Mouse (Mus musculus): Measurements from ENCODE around the gene Snx22.
A peak's percentile ranks its signal among the peaks of the same experiment; 100 is the strongest.

The Snx22 gene

DNA sequence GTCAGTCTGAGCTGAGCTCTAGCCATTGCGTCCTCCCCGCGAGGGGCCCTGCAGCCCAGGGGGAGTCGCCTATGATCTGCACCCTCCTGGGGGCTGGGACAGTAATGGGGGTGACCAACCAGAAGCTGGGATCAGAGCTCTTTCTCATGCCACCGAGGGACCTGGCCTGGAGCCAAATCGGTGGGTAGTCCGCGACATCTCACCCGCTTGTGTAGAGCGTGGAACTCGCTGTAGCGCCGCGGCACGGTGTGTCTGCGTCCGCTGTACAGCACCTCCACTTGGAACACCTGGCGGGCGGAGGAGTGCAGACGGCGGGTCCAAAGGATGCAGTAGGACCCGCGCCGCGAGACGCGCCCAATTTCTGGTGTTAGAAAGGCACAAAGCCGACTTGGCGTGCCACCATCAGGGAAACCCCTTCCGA, 538 bp downstream of the Snx22 start:
- peak in 1 of 2 experiments; percentile 28 for DNase-seq (ENCODE audit: low spot score in 2 of 2)

DNA sequence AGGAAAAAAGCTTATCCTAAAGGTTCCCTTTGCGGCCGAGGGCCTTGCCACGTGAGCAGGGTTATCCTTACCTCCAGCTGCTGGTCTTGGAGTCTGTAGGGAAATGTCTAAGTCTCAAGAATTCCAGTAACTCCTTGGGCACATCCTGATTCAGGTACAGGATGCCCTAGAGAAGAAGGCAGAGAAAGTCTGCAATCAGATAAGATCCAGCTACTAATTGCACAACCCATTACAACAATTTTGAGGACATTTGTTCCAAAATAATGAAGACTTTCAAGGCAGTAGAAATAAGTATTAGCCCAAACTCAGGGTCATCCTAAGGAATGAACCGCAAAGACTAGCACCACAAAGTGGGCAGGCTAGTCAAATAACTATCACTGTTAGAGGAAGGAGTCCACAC, 1.5 kb downstream of the Snx22 start:
- no peak for DNase-seq (ENCODE audit: low spot score in 2 of 2)

DNA sequence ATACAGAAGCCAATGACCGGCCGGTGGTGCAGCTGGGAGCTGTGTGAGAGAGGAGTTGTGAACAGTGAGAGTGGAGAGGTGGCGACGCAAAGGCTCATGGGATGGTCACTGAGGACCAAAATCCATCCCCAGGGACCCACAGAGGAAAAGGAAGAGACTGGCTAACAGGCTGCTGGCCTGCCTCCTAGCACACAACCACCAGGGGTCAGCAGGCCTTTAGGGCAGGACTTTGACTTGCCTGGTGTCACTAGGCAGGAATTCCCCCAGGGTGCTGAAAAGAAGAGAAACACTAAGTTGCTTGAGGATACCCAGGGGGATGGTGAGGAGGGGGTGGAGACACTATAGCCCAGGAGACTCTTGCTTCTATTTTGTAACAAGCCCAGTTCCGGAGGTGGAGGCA, 2.0 kb downstream of the Snx22 start:
- DNase-seq (ENCODE audit: low spot score in 2 of 2) = no peak

DNA sequence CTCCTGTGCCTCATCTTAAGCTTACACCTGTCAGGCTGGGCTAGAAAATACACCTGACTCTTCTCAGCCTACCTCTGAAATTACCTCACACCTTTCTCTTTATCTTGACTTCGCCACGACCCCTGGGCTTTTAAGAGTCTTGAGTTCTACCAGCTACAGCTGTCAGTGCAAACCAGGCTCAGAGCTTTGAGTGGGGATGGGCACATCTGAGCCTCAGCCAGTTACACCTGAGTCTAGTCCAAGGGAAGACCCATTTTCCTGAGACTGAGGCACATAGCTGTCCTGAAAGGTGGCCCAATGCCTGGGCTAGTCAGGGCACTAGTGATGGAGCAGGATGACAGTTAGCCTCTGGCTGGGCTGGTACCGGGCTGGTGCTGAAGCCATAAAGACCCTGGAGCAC, 2.7 kb downstream of the Snx22 start:
- no peak for DNase-seq (ENCODE audit: low spot score in 2 of 2)

DNA sequence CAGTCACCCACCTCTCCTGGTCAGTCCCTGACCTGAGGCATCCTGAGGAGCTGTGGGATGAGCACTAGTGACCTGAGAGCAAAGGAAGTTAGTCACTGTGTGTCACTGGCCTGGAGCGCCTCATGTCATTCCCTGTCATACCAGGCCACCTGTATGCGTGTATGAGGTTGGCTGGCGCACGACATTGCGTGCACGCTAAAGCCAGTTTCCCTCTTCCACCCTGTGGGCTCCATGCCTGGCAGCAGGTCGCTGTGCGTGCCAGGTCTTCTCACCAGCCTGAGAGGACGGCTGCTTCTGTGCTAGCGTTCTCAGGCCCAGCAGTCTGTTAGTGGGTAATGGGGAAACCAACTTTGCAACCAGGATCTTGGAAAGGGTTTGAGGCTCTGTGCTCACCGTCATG, 5.2 kb downstream of the Snx22 start:
- no peak for DNase-seq (ENCODE audit: low spot score in 2 of 2)

DNA sequence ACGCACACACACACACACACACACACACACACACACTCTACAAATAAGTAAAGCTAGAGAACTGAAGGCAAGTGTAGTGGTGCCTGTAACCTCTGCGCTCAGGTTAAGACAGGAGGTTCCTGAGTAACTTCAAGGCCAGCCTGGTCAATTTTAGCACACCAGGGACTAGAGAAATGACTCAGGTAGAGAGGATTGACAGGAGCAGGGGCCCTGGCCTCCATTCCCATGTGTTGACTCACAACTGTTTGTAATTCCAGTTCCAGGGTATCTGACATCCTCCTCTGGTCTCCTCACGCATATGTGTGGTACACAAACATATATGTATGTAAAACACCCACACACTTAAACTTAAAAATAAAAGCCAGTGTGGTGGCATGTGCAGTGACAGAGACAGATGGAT, 6.1 kb downstream of the Snx22 start:
- no peak for DNase-seq (ENCODE audit: low spot score in 2 of 2)

DNA sequence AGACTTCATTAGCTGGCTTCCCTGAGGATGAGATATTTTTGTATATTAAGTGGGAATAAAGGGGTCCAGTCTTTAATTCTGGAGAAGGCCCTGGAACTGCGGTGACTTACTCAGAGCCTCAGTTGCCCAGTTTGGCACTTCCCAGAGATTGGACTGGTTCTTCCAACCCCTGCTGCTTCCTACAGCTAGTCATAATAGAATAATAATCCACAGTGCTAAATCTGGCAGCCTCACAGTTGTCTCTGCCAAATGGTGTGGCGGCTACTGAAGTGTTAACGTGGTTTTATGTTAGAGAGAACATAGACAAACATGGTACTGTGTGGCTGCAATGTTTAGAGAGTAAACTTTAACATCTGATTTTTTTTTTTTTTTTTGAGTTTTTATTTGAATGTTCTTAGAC, 7.9 kb downstream of the Snx22 start:
- no peak for DNase-seq (ENCODE audit: low spot score in 2 of 2)

DNA sequence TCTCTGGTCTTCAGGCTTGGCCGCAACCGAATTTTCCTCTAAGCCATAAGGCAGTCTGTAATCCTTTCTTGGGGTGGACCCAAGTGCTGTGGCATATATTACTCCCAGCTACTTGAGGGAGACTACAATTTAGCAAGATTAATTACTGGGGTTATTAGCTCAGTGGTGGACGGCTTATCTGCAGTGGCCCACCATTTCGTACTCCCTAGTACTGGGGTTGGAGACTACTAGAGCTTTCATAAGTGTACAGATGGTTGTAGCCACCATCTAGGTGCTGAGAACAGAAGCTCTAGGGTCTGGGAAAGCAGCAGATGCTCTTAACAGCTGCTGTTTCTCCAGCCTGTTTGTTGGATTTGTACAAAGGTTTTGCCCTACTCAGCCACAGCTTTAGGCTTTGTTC, 8.5 kb downstream of the Snx22 start:
- no peak for DNase-seq (ENCODE audit: low spot score in 2 of 2)

DNA sequence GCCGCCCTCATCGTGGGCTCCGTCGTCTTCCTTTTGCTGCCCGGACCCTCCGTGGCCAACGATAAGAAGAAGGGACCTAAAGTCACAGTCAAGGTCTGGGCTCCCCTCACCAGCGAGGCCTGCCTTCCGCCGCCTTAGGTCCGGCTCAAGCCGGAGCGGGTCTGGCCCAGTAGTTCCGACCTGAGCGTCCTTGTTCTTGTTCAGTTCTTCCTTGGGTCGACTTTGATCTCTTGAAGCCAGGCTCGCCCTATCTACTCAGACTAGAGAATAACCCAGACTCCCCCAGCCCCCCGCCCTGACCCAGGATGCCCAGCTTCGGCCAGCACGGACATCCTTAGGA, 9.2 kb downstream of the Snx22 start:
- no peak for DNase-seq (ENCODE audit: low spot score in 2 of 2)

DNA sequence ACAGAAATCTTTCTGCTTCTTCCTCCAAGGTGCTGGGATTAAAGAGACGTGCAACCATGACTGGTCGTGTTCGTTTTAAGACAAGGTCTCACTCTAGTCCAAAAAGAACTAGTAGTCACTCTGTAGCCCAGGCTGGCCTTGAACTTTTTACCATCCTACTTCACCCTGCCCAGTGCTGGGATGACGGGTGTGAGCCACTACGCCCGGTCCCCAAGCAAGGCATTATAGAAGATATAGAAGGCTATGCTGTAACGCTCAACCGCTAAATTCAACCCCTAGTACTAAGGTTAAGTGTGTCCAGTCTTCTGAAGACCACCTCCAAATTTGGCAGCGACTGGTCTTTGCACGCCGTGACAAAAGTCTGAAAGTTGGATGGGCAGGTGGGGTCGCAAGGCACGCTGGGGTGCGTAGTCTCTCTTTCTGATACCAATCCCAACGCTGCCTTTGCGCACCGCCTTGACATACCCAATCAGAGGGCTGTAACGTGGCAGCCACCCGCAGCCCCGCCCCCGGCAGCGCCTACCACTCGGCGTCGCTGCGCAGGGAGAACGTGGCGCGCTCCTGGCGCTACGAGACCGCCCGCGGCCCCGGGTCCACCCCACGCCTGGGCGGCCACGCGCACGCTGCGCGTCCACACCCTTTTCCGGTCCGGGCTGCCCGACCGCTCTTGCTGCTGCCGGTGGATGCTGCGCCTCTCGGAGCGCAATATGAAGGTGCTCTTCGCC, 9.8 kb downstream of the Snx22 start, which contains the start of gene Ppib:
TSS of gene Ppib (plus strand) at position 640 of the 725 bp plus-strand sequence.
- DNase-seq (ENCODE audit: low spot score in 2 of 2) = peak; percentile 96 to 99

DNA sequence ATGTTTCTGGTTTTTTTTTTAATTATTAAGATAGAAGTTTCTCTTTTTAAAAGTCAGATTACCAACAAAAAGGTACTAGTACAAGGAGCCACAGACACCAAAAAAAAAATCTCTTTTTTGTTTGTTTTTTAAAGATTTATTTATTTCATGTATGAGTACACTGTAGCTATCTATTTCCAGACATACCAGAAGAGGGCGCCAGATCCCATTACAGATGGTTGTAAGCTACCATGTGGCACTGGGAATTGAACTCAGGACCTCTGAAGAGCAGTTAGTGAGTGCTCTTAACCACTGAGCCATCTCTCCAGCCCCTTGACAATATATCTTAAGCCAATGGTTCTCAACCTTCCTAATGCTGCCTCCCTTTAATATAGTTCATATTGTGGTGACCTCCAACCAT, 15.9 kb downstream of the Snx22 start:
- no peak for DNase-seq (ENCODE audit: low spot score in 2 of 2)

DNA sequence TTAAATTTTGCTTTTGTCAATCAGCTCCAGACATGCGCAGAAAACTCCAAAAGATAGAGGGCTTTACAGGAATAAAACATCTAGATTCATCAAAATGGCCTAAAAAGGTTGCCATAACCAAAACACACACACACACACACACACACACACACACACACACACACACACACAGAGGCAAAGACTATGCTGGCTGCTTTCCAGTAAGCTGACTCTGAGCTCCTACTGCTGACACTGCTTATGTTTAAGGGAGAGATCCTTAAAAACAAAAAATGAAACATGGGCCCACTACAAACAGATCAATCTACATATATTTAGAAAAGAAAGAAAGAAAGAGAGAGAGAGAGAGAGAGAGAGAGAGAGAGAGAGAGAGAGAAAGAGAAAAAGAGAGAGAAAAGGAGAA, 16.8 kb downstream of the Snx22 start:
- DNase-seq (ENCODE audit: low spot score in 2 of 2) = no peak

DNA sequence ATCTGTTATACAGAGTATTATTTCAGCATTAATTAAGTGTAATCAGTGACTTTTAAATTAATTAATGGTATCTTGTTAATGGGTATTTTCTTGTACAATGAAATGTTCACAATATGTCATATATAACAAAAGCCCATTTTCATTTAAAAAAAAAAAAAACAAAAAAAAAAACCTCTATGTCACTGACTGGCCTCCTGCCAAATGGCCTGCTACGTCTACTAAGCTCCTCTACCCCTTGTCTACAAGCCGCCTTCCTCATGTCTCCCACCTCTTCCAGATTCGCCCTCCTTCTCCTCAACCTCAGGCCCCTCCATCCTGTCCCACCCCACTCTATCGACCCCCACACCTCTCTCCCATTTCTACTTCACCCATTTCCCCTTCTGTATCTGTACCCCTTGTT, 18.0 kb downstream of the Snx22 start:
- DNase-seq (ENCODE audit: low spot score in 2 of 2) = no peak

DNA sequence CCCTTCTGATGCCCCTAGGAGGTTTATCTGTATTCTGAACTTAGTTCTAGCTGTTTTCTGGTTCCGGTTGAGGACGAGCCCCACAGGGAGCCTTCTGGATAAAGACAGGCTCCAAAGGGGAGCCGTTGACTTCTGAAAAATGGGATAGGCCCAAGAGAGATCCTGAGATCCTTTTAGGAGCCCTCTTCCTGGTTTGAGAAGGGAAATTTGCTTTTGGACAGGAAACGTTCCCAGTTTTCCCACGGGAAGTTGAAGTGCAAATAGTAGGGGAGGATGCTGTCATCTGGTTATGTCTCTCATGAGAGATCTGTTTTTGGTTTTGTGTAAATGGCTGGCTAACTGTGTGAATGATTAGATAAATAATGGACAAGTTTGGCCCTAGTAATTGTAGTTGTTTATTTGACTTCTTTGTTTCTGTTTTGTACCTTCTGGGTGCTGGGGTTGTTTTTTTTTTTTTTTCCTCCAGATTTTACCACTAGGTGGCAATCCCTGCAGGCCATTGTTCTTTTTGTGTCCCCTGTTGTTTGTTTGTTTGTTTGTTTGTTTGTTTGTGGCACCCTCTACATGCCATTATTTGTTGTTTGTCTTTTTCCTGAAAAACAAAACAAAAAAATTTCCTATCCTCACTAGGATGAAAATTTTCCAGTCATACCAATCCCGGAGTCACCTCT, 19.5 kb downstream of the Snx22 start:
- no peak for DNase-seq (ENCODE audit: low spot score in 2 of 2)

DNA sequence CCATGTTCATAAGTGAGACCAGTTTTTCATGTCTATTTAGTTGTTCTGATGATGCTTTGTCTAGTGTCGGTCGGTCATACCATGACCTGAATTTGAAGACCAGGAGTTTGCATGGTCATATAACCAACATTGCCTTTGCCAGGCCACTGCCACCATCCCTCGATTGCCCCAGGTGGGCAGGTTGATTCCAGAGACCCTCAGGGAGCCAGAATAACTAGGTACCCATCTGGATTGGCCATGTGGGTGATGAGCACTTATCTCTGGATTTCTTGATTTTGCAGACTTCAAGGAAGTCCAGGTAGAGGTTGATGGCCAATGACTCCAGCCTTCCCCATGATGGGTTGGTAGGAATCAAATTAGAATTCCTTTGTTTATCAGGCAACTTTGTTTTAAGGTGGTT, 26.3 kb downstream of the Snx22 start:
- no peak for DNase-seq (ENCODE audit: low spot score in 2 of 2)

DNA sequence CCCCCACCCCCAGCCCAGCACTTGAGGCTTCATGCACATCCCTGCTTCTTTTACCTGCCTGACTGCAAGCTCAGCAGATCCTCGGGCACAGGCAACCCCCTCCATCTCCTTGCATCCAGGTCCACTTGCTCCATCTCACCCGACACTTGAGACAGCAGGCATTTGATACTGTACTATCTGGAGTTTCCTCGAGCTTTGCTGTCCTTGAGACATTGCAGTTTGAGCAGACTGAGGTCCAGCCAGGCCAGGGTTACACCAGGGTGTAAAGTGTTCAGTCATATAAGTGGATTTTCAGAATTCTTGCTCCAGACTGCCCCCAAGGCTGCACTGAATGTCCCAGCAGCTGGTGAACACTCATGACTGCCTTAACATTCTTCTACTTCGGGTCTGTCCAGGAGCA, 27.2 kb downstream of the Snx22 start:
- DNase-seq (ENCODE audit: low spot score in 2 of 2) = no peak

DNA sequence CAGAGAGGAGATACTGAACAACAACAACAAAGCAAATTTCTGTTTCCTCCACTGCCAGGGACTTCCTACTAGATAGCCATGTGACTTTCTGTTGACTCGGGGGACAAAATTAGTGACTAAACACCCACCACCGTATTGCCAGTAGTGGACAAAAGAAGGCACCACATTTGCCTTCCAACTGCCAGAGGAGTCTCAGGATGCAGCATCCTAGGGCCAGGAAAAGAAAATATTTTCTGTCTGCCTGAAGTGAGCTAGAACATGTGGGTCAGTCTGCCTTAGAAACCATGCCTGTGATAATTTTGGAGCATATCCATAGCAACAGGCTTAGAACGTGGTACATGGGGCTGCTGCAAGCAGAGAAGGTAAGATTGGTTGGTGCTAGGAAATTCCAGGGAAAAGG, 28.7 kb downstream of the Snx22 start:
- DNase-seq (ENCODE audit: low spot score in 2 of 2) = peak; percentile 44 to 57

DNA sequence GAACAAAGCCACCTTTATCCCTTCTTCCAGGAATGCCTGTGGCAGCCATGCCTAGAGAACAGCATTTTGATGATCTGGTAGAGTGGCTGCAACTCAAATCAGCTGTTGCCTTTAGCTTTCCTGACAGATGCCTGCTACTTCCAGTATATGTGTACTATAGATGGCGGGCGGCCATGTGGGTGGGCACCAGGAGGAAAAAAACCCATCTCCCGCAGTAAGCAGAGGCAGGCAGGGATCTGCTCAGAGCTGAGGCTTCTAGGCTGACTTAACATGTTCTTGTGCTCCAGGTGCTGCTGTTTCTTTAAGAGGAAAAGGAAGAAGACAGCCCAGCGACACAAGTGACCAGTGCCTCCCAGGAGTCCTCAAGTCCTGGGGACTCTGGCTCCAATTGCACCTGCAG, 30.2 kb downstream of the Snx22 start:
- peak; percentile 49 to 59 for DNase-seq (ENCODE audit: low spot score in 2 of 2)

DNA sequence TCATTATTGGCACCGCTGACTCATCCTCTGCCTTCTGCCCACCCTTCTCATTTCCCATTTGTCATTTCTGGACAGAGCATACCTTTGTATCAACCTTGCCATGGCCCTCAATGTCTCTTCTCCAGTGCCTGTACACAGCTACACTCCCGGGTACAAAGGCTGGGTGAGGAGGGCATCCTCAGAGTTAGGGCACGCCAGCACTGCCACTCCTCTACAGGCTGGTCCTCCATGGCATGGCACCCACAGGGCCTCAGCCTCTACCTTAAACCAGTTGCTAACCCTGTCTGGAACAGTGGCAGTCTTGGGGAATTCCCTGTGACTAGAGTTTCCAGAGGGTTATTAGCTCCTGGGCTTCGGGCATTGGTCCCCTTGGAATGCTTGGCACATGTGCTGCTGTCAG, 30.9 kb downstream of the Snx22 start:
- DNase-seq (ENCODE audit: low spot score in 2 of 2) = no peak

DNA sequence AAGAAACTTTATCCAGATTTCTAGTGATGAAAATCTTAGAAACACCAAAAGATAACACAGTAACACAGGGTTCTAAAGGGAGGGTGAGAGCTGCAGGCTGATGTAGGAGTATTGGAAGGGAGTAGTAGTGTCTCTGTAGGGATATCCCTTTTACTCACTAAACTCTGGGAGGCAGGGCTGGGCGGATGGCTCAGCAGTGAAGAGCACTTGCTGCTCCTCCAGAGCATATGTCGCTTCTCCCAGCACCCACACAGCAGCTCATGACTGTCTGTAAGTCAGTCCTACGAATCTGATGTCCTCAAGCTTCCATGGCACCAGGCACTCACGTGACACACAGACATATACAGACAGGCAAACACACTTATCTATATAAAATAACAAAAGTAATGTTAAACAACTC, 31.4 kb downstream of the Snx22 start:
- DNase-seq (ENCODE audit: low spot score in 2 of 2) = peak; percentile 56 to 65

DNA sequence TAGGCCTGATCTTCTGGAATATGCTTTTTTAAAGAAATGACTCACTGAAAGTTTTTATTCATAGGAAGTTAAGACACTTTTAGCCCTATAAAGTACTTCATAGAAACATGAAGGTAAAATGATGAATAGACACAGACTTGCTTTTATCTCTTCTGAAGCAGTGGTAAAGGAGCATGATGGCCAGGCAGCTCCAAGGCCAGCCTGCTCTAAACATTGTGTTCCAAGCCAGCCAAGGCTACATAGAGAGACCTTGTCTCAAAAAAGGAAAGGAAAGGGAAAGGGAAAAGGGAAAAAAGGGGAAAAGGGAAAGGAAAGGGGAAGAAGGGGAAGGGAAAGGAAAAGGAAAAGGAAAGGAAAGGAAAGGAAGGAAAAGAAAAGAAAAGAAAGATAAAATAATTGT, 48.9 kb downstream of the Snx22 start:
- DNase-seq (ENCODE audit: low spot score in 2 of 2) = no peak
